Mouse (Mus musculus): ENCODE measurements around the gene Kcnk3.

GRCm38 (mm10) chr5:30571820-30572219, 16.1 kb upstream of the Kcnk3 start:
- TF ChIP-seq CTCF (IDR thresholded peaks at IDR 0.05; ENCODE audit: low read depth) (no peak), EP300 (optimal IDR thresholded peaks at IDR 0.05) (no peak)

Measured in stomach, postnatal 0 days (tissue).